Mouse (Mus musculus) cerebellum, adult 11 months (tissue): Measurements from ENCODE around the gene Hunk.

ENCODE experiments used
- DNase-seq: peaks from one replicate; pipeline ENCODE4 v3.0.0; 2022

Hunk gene

DNA sequence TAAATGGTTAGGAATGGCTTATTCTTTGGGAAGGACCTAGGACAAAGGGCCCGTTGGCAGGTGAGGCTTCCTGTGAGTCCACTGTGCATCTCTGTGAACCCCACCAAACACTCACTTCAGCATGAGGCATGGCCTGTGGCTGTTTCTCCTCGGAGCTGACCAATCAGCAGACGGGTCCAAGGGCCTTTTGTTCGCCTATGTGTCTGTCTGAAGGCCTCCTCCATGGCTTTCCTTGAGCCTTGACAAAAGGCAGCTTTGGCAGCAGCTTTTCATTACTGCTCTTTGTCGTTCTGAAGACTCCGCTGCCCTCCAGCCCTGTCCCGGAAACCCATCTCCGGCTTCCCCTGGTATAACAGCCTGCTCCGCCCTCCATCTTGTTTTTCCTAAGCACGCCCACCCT lies 54.8 kb downstream of the Hunk start:
- no peak for DNase-seq

DNA sequence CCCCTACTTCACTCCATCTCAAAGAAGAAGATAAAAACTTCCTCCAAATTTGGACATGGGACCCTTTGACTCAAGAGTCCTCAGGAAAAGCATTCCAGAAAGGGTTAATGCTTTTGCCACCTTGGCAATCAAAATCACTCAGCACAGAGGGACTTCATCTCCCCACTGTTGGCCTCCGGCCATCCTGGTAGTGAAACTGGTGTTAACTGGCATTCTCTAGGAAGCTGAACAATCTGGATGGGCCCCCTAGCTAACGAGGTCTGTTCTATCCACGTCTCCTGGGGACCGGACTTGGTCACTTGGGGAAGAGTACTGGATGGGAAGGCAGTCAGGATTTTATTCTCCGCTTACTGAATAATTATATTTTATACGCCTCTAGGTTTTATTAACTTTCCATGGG lies 57.2 kb downstream of the Hunk start:
- DNase-seq, result no peak

DNA sequence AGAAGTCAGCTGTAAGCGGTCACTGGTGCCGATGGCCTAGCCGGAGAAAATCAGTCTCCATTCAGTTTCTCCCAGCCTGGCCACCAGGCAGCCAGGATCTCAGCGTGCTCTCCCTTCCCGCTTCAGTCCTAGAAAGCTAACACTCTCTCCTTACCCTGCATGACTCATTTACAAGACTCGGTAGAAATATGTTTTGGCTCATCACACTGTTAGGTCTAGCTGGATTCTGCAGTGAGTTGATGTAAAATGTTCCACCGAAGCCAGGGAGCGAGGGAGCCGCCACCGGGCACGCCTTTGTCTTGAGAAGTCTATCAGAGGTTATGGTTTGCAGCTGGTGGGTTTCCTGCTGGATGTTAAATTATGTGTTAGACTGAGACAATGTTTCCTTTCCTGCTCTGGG lies 67.4 kb downstream of the Hunk start:
- DNase-seq, result no peak

DNA sequence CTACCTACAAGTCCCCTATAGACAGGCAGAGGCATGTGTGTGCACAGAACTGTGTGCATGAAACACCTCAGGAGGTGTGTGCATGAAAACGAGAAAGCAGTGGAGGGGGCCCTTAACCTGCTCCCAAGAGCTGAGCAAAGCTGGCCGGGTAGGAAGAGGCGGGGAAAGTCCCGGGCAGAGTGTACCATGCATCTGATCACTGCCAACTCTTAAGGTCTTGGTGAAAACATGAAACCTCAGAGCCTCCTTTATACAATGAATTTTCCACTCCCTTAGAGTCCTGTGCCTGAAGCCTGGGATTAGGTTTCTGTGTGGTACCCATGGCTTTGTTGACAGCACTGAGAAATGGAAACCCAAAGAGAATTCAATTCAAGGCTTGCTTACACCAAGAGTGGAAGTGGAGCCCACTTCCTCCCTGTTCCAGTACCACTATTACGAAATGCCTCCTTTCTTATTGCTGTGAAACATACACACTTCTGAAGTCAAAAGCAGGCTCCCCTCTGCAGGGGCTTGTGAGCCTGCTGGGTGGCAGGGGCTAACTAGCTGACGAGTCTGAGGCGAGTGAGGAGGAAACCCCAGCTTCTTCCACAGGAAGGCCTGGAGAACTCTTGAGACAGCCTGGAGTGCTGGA lies 70.8 kb downstream of the Hunk start:
- no peak for DNase-seq

DNA sequence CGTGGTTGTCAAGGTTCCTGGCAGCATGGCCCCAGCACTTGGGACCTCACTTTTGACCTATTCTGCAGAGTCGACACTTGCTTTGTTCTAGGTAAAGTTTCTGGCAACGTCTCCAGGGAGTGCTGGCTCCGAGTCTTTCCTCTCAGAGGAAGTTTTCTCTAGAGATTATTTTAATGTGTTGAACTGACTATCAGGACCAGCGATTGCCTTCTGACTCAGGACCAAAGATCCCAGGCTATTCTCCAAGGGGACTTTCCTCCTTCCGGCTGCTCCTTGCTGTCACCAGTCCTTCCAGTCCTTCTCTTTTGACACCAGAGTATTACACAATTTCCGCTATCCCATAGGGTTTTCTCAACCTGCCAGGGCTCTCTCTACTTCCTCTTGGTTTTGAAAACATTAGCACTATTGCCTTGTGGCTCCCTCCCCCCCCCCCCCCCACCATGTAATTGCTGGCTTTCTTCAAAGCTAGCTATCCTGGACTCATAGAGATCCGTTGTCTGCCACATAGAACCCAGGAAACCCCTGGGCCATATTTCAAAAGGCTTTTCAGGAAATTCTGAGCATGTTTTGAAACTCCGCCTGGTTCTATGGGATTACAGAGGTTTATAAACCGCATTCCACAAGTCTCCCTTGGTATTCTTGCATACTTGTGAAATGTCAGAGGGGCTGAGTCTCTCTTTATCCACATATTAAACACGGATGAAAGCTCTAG lies 73.2 kb downstream of the Hunk start:
- DNase-seq, result no peak

DNA sequence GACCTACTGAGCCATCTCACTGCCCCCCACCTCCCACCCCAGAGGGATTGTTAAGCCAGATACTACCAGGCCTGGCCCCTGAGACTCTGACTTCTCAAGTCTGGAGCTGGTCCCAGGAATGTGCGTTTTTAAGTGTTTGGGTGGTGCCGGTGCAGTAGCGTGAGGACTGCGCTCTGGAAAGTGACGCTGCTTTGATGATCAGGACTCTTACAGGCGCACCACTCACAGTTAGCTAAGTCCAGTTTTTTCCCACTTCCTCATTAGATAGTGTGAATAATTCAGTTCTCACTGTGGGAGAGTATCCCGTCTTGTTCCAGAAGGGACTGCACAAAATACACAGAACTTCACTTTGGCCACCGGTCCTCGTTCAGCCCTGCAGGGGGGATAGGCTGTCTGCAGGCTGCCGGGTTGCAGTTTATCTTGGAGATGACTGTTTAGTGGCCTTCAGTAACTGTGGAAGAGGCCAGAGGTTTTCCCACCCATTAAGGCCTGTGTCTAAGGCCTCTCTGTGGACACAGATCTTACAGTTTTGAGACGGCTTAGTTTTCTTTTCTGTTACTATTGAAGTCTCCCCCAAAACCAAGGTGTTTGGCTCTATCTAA lies 75.6 kb downstream of the Hunk start:
- no peak for DNase-seq

DNA sequence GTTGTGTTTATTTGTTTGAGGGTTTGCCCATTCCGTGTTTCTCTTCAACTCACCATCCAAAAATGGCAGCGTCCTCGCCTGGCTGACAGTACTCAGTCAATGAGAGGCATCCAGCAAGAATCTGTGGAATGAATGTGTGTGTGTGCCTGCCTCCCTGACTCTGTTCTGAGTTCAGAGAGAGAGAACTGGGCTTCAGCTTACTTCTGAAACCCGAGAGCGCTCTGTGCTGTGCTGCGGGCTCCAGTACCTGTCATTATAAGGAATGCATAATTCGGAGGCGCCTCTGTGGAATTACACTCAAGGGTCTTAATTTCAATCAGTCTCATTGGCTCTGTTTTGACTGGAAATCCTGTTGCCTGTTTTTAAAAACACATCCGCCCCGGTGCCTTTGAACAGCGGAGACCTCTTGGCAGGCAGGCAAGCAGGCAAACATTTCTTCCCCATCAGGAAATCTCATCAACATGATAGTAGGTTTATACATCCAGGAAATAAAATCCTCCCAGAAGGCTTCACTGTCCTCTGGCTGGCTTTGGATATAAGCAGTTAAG lies 77.0 kb downstream of the Hunk start:
- DNase-seq, result no peak

DNA sequence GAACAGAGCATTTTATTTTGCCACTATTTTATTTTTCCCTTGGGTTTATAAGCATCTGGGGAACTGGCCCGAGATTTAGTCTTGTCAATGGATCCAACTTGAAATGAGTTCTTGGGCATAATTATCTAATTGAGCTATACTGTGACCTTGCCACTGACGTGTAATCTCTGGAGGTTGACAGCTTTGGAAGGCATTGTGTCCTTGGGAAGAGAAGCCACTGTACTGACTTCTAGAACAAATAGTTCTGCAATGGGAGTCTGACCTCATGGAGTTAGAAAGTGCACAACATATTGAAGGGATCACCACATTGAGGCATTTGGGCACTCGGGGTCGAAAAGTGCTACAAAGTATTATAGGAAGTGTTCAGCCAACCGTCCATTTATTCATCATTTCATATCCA lies 79.3 kb downstream of the Hunk start:
- no peak for DNase-seq

DNA sequence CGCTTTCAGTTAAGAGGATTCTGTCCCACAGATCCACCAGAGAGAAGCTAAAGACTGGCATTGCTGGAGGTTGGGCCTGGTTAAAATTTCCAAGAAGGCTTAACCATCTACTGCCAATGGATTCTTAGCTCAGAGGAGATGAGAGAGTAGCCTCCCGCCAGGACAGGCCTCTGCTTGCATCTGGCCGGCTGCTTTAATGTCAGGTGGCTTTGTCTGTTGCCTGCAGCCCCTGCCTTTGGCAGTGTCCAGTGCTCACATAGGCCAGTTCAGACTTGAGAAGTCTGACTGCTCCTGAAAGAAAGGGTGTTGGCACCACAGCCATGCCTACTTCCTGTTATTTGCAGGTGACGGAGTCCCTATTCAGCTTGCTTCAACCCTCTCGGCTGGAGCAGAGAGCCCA lies 82.5 kb downstream of the Hunk start:
- no peak for DNase-seq

DNA sequence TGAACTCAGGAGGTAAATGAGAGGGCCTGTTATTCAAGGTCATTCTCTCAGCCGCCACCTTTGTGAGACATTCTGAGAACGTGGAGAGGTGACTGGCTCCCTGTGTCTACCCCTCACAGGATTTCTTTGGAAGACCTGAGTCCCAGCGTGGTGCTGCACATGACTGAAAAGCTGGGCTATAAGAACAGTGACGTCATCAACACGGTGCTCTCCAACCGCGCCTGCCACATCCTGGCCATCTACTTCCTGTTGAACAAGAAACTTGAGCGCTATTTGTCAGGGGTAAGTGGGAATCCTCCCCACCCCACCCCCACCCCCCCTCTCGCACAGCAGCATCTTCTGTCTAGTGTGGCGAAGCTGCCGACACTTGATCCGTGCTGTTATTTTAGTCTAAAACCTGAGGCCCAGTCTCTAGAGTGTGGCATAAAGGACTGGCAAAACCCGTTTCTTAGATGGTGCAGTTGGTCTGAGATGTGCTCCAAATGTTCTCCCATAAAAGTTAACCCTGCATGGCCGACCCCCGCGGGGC lies 90.0 kb downstream of the Hunk start:
- no peak for DNase-seq

DNA sequence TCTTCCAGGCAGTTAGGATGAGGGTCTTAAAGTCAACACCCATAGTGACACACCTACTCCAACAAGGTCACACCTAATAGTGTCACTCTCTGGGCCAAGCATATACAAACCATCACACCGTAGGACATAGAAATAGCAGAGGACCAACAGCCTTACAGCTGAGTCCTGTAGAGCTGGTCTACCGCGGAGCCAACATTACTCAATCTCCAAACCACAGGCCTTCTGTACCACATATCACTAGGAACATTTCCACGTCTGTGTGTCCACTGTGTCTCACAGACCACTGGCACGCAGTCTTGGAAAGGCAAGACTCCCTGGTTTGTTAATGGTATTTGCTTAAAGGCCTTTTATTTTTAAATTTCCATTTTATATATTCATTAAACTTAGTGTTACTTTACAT lies 95.8 kb downstream of the Hunk start:
- no peak for DNase-seq

DNA sequence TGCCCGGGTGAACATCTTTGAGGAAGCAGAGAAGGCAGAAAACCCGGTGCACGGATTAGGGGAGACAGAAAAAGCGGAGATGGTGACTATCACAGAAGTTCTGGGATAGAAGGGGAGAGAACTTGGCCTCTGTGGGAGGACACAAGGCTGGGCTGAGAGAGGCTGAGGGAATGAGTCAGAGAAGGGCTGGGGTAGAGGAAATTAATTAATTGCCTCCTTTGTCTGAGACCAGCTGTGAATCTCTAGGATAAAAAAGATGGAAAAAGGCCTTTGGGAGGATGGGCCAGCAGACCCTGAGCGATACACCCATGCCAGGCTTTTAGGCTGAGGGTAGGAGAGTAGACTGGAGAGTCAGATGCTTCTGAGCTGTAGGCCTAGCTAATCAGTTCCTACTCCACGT lies 97.5 kb downstream of the Hunk start:
- DNase-seq, result no peak

DNA sequence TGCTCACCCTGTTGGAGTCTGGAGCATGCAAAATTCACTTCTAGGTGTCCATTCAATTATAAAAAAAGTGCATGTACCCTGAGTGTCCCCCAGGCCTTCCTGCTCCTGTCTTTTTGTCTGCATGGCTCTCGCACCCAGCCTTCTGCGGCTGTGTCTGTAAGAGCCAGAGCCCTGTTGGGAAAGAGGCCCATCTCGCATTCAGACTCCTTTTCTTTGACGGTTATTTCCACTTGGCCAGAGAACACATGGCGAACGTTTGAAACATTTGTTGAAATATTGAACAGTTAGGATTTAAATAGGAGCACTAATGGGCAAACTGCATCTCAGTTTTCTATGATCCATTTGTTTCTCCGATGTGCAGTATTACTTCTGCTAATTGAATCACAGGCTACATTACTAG lies 99.3 kb downstream of the Hunk start:
- DNase-seq, result no peak

DNA sequence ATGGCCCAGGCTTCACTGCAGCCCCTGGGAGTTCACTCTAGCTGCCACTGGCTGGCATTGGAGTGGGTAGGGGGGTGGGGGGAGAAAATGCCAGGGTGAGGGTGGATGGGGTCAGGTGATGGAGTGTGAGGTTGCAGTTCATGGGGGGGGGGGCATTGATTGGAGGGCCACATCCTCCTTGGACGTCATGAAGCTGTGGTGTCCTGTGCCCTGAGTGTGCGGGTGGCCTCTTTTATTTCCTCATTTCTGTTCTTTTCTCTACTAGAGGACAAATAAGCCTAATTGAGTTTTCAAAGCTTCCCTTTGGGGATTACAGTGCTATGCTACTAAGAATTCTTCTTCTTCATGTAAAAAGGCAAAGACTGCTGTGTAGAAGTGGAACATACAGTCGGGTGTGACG lies 99.8 kb downstream of the Hunk start:
- DNase-seq, result no peak

DNA sequence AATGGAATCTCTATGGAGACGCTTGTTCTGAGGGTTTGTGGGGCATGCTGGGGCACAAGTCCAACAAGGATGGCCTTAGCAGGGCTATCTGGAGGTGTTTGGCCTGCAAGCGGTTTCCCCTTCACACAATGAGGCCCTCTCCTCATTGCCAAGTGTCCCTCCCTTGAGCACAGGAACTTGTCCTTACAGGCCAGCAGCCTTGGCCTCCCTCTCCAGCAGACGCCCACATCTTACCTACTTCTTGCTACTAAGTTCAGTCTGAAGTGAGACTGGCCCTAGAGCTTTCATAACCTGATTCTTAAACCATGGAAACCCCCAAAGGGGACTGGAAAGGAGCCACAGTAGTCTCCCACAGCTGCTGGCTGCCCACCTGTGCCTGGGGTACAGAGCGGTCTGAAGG lies 104.3 kb downstream of the Hunk start:
- no peak for DNase-seq

DNA sequence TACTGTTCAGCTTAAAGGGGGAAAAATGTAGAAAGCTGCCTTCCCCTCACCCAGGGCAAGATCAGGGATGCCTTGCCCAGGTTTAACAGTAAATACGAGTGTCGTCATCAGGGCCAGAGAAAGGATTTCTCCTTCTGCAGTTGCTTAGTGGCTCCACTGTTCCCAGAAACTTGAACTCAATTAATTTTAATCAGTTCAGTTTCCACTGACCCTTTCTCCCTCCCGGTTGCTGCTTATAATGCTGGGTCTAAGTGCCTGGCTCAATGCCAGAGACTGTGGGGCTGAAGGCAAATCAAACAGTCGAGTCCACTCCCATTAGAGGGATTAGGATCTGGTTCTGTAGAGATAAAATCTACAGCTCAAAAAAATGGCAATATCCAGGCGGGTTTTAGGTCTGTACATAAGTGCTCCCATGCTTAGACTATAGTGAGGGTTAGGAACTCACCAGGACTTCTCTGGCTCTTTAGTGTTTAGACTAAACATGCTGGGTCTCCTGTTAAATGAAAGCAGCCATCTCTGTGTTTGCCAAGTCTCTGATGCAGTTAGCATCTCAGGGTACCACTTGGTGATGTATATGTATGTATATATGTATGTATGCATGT lies 106.2 kb downstream of the Hunk start:
- no peak for DNase-seq

DNA sequence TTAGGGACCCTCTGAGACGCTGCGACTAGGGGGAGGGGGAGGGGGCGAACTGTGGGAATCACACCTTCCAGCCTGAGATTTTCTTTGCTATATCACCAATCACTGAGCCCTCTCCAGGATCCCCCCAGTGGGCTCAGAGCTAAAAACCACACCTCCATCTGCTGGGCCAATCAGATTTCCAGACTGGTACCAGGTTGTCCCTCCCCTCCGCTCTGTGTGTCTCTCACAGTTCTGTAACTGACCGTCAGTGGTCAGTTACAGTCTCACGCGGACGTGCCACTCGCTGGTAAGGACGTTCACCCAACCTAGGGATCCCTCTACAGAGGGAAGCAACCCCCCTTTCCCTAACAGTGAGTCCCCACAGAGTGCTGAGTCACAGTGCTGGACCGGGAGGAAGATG lies 111.1 kb downstream of the Hunk start:
- DNase-seq, result no peak

DNA sequence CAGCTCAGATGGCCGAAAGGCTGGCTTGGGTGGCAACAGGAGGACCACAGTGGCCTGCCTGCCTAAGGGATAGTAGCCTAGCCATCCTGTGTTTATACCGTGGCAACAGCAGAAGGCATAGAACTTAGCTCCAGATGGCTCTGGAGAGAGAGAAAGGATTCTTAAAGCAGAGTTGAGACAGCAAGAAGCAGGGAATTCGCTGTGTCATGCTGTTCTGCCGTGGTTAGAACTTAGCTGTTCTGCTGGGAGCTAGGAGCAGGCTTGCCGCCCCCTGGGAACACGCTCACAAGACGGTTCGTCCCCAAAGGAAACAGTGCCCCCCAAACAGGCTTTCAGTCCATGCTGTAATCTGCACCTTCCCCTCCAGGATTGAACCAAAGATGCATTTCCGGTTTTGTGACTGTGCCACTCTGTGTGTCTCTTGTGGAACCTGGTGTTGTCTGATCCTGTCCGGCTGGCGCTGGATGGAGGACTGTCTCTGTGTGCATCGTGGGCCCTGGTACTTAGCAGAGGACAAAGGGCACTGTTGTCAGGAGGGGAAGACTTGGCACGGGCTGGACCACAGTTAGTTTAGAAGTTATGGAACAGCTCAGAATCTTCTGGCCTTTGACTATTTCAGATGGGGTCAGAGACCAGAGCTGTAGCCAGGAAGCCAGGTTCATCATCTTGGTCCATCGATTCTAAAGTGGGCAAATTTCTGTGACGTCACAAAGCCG lies 112.1 kb downstream of the Hunk start:
- DNase-seq, result no peak

DNA sequence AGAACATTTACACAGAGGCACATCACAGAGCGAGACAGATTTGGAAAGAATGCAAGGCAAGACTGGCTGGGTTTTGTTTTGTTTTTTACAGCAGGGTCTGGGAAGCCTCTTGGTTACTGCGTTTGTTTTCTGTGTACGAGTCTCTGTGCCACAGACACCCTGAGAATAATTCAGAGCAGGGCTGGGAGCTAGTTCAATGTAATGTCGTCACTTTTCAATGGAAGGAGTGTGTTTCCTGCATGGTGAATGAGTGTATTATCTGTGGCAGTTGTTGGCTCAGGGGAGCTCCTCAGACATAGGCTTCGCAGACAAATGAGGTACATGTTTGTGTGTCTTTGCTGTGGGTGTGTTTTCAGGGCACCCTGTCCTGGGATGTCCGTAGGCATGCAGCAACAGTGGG lies 115.0 kb downstream of the Hunk start:
- DNase-seq, result no peak

DNA sequence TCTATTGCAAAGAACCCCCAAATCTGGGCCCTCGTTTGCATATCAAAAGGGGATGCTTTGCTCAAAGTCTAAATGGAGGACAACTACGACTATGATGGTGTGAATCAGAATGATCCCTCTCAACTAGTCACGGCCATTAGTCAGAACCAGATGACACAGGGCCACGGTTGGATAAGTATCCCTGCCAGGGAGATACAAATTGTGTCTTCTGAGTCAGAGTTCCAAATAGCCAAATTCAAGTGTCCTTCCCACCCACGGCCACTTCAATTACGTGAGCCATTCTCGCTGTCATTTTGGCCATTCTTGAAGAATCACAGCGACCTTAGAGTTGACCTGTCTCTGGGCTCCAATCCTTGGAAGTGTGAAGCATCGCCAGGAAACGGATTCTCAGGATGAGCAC lies 119.4 kb downstream of the Hunk start:
- no peak for DNase-seq

DNA sequence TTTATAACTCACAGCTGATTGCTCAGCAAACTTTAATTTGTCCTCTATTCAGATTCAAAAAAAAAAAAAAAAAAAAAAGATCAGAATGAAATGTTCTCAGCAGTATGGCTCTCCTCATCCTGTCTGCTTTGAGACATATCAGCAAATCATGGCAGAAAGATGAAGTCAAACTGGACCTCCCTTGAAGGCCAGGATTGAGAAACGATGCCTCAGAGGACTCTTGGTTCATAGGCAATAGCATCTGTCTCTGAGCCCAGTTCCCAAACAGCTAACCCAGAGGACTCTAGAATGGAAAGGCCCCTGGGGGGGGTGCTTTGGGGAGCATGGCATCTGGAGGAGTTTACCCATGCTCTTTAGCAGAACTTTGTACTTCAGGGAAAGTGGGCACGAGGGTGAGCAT lies 119.9 kb downstream of the Hunk start:
- no peak for DNase-seq

DNA sequence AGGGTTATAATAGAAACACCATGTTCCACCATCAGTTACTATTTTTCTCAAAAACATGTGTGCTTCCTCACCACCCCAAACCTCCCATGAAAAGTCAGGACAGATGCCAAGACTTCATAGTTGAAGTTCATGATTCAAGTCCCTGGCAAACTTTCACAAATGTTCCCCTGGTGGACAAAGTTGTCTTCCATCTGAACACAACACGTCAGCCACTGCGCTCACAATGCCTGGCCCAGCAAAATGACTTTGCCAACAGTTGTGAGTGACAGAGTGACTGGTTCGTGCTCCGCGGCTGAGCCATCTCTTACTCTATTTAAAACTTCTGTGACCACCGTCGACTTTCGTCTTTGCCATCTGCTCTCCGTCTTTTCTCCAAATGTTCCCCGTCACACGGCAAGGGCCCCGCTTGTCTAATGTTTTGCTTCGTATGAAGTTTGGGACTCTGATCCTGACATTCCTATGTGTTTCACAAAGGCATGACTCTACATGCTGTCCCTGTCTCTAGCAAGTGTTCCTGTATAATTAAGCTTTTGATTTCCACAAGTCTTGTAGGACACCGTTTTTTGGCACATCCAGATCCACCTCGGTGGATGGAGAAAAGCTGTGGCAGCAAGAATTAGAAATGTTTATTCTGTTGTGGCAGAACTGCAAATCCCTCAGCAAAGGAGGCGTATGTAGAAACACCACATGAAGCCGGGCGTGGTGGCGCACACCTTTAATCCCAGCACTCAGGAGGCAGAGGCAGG lies 125.9 kb downstream of the Hunk start:
- DNase-seq, result no peak
